Mouse (Mus musculus): ENCODE results near the gene Fam84b. TPM values are rescaled to one million over a fixed set of nuclear protein-coding genes. Genes with fewer than 3 reads are reported as not detected.

Gene Fam84b
- polyA plus RNA-seq, 1 experiment from 2014 or later, result 5.2 TPM

DNA sequence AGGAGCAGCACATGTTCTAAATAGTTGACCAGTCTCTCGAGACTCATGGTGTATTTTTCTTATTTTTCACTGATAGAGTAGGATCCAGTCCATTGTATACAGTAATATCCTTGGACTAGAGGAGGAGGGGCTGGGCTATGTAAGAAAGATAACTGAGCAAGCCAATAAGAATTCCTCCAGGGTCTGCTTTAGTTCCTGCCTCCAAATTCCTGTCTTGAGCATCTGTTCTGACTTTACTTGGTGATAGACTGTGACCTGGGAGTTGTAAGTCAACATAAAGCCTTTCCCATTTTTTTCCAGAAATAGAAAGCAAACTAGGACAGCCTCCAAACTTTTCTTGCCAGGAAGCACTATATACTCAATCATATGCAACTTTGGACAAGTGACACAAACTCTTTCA, 64.5 kb downstream of the Fam84b start:
- no peak overlapping the region for H3K4me3 ChIP-seq
- no peak for ATAC-seq (ENCODE audit: extremely low read depth, insufficient number of reproducible peaks, low FRiP score, low TSS enrichment)
- no peak overlapping the region for H3K9ac ChIP-seq
- no peaks in the 10 kb centered on the region for H3K27me3 ChIP-seq (replicated peaks)
- H3K27ac ChIP-seq (replicated peaks), result no peak overlapping the region
- H3K4me2 ChIP-seq, result no peak overlapping the region
- no peaks in the 10 kb centered on the region for H3K36me3 ChIP-seq
- 58% methylated on average over 1 of the region's 1 CpGs for WGBS
- H3K9me3 ChIP-seq, result no peaks in the 10 kb centered on the region
- H3K4me1 ChIP-seq, result no peaks in the 10 kb centered on the region

DNA sequence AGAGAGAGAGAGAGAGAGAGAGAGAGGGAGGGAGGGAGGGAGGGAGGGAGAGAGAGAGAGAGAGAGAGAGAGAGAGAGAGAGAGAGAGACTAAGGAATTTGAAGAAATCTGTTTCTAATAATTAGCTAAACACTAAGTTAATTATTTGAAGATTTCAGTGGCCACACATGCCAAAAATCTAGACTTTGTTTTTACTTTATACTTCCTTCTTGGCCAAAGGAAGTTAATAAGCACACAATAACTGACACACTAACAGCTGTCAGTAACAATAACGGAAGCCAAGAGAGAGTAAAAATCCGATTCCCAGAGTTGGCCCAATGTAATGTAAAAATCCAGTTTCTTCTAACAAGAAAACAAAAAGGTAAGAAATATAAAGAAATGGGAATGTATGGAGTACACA, 69.8 kb downstream of the Fam84b start:
- Histone ChIP-seq H3K27ac (replicated peaks) (no peak overlapping the region), H3K4me2 (no peak overlapping the region), H3K9me3 (no peaks in the 10 kb centered on the region), H3K27me3 (replicated peaks) (no peaks in the 10 kb centered on the region), H3K9ac (no peak overlapping the region), H3K36me3 (no peaks in the 10 kb centered on the region), H3K4me3 (no peak overlapping the region), H3K4me1 (no peaks in the 10 kb centered on the region)
- WGBS, result 81% methylated on average over 2 of the region's 2 CpGs
- no peak for ATAC-seq (ENCODE audit: extremely low read depth, insufficient number of reproducible peaks, low FRiP score, low TSS enrichment)

DNA sequence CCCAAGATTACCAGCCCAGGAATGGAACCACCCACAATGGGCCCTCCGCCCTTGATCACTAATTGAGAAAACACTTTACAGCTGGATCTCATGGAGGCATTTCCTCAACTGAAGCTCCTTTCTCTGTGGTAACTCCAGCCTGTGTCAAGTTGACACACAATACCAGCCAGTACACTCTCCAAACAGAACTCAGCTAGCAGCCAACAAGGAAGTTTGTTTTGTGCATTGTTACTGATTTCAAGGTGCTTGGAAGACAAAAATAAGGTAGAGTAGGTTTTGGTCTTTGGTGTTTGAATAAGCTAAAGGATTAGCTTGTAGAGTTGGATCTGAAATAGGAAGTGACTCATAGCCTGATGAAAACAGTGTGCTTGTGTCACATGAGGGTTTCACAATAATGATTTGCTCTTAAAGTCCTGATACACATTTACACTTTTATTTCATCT, 74.0 kb downstream of the Fam84b start:
- no peaks in the 10 kb centered on the region for H3K27me3 ChIP-seq (replicated peaks)
- H3K4me1 ChIP-seq, result no peaks in the 10 kb centered on the region
- WGBS, result 78% methylated on average over 1 of the region's 1 CpGs
- no peak for ATAC-seq (ENCODE audit: extremely low read depth, insufficient number of reproducible peaks, low FRiP score, low TSS enrichment)
- no peaks in the 10 kb centered on the region for H3K36me3 ChIP-seq
- H3K4me3 ChIP-seq, result no peak overlapping the region
- H3K9ac ChIP-seq, result no peak overlapping the region
- H3K9me3 ChIP-seq, result no peaks in the 10 kb centered on the region
- no peak overlapping the region for H3K4me2 ChIP-seq
- H3K27ac ChIP-seq (replicated peaks), result no peak overlapping the region

DNA sequence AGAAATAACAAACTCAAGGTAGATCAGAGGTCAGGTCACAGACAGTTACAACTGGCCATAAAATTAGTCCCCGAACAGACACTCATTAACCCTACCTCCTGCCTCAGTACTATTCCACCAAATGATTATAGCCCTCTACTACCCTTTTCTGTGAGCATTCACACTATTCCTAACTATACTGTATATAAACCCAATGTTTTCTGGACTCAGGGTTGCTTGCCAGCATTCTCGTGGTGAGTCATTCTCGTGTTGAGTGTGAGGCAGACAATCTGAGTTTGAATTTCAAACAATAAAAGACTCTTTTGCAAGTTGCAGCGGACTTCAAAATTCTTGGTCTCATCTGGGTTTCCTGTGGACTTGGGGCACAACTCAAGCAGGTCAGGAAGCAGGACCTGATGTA, 74.5 kb downstream of the Fam84b start:
- ATAC-seq (ENCODE audit: extremely low read depth, insufficient number of reproducible peaks, low FRiP score, low TSS enrichment), result no peak
- WGBS, result 72% methylated on average over 4 of the region's 4 CpGs
- Histone ChIP-seq H3K4me2 (no peak overlapping the region), H3K9ac (no peak overlapping the region), H3K27ac (replicated peaks) (no peak overlapping the region), H3K4me1 (no peaks in the 10 kb centered on the region), H3K36me3 (no peaks in the 10 kb centered on the region), H3K4me3 (no peak overlapping the region), H3K27me3 (replicated peaks) (no peaks in the 10 kb centered on the region), H3K9me3 (no peaks in the 10 kb centered on the region)

Other genes starting within 250 kb of the Fam84b start
- gene A1bg, start 69.2 kb upstream of the Fam84b start, polyA plus RNA-seq (2015; fragmentation: Nextera tagmentation; extraction: Ambion mirVana), result not detected in 2 replicates